Mouse (Mus musculus) cerebellum, adult 11 months (tissue): ENCODE results near the gene Svop.
A peak's percentile ranks its signal among the peaks of the same experiment; 100 is the strongest.

Source experiments
- DNase-seq: peaks from one replicate; pipeline ENCODE4 v3.0.0; 2022

Gene Svop

GRCm38 (mm10) chr5:114091057-114091807 is at the start of gene Svop:
Gene Svop (minus strand): TSS chr5:114091570.
- DNase-seq = peak; percentile 83

DNA sequence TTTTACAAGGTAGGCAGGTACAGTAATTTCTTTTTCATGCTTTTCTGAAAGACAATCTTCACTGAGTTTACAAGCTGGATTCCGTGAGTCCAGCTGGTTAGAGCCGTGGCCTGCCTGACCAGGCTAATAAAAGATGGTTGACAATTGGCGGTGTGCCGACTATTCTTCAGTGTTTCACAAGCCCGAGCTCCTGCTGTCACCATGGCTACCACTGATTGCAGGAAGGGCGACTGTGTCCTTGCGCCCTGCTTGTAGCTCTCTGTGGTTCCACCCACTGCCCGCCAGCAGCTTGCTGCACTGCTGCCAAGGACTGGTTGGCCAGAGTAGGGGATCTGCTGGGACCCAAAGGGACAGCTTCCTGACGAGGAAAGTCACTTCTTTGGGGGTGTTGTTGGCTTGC is 47.8 kb upstream of the Svop start:
- no peak for DNase-seq

DNA sequence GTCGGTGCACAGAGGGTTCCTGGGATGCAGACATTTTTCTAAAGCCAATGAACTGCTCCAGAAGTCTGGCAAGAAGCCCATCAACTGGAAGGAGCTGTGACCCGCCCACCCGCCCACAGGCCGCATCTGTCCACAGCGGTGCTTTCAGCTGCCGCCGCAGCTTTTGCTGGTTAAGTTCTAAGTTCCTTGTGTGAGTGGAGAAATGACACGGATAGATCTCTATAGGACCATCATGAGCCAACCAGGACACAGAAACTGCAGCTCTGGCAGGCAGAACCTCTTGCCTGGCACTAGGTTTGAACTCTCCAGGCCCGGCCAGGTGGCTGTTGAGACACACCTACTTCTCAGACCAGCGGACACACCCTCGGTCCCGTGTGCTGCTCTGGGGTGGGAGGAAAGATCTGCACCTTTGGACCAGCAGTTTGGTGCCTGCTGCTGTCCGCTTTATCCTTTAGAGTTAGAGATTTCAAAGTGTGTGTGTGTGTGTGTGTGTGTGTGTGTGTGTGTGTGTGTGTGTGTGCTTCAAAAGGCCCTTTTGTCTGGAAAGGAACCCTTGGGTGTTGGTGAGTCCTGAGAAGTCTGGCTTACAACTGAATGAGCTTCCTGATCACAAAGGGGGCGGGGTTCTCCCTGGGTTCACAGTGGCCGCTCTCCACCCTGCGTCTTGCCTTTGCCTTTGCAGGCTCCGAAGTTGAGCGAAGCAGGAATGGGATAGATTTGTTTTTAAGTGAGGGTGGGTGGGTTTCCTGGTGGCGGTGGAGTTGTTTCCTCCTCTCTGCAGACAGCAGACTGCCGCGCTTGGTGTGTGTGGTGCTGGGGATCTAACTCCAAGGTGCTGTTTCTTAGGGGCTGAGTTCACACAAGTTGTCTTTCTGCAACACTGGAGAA is 47.2 kb upstream of the Svop start:
- no peak for DNase-seq

GRCm38 (mm10) chr5:114137481-114138276 is 46.3 kb upstream of the Svop start:
- DNase-seq = no peak

- DNase-seq = no peak
Observed at GRCm38 (mm10) chr5:114135516-114135915, 44.1 kb upstream of the Svop start.

GRCm38 (mm10) chr5:114134091-114134534 is 42.7 kb upstream of the Svop start:
- no peak for DNase-seq

GRCm38 (mm10) chr5:114132841-114133240 is 41.5 kb upstream of the Svop start:
- no peak for DNase-seq

DNA sequence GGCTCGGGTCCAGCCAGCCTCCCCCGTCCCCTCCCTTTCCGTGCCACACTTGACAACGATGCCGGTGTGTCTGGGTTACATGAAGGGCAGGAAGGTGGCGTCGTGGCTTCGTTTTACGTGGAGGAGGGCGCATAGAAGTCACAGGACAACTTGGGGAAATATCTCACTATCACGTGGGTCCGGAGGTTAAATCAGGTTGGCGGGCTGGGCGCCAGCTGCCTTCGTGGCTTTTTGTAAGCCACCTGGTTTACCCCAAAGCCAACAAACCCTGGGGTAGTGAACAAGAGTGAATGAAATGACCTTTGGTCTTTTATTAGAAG is 40.1 kb upstream of the Svop start:
- peak; percentile 46 for DNase-seq

DNA sequence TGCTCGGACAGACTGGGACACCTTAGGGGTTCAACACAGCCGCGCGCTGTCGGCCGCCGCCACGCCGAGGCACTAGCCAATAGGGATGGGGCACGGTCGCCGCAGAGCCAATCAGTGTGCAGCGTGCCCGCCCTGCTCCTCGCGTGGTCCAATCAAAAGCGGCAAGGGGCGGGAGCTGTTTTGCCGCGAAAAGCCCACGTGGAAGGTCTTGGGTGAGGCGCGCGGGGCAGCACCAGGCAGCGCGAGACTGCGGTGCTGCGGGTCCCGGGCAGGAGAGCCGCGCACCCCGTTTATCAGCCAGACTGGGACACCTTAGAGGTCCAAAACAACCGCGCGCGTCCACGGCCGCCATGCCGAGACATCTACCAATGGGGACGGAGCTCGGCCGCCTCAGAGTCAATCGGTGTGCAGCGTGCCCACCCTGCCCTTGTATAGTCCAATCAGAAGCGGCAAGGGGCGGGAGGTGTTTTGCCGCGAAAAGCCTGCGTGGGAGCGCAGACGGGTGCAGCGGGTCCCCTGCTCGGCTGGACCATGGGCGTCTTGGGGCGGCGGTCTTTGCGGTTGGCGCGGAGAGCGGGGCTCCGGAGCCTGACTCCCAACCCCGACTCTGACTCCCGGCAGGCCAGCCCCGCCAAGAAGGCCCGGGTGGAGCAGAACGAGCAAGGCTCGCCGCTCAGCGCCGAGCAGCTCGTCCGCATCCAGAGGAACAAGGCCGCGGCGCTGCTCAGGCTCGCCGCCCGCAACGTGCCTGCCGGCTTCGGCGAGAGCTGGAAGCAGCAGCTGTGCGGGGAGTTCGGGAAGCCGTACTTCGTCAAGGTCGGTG is 39.5 kb upstream of the Svop start:
- peak; percentile 91 for DNase-seq

- peak; percentile 53 for DNase-seq
Observed at GRCm38 (mm10) chr5:114130211-114130605, 38.8 kb upstream of the Svop start, which contains the start of gene Ung. Gene Ung (plus strand): TSS chr5:114130386.

GRCm38 (mm10) chr5:114129550-114130210 is 38.3 kb upstream of the Svop start:
- DNase-seq = no peak

DNA sequence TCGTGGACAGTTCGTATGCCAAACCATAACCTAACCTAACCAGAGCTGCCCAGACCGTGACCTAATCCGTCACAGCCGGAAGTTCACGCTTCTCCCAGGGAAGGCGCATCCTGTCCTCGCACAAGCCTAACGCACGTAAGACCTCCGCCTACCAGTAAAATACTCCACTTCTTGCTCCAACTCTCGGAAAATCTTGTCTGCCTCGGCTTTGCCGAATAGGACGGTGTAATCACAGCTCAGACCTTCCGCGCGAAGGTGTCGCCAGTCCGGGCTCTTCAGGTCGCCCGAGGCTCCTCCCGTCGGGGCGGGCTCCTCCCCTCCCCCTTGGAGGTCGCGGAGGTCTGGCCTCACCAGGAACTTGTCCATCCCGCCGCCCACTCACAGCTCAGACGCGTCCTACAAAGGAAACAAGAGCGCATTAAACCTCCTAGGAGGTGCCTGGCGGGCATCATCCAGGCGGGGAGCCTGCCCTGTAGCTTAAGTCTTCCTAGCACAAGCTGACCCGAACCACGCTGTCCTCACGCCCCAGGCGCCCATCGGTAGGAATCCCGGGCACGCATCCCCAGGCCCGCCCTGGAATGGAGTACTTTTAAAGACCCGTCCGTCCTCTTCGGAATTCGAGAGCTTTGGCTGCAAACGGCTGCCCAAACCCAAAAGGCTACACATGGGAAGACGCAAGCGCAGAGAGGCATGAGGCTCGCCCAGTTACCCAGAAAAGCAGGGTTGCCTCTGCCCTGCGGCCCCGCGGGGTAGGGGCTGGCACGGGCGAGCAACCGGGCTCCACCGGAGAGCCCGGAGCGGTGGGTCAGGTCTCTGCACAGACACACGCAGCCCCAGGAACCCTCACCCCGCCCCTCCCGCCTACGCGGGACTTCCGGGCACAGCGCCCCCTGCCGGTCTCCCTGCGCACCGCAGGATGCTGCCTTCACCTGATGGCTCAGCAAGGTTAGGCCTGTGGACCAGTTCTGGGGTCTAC is 36.3 kb upstream of the Svop start, which contains the start of gene Alkbh2:
Alkbh2 (minus strand) TSS at position 845 of the 976 bp plus-strand sequence.
- DNase-seq = peak; percentile 76

- no peak for DNase-seq
Observed at GRCm38 (mm10) chr5:114126499-114127244, 35.3 kb upstream of the Svop start.

DNA sequence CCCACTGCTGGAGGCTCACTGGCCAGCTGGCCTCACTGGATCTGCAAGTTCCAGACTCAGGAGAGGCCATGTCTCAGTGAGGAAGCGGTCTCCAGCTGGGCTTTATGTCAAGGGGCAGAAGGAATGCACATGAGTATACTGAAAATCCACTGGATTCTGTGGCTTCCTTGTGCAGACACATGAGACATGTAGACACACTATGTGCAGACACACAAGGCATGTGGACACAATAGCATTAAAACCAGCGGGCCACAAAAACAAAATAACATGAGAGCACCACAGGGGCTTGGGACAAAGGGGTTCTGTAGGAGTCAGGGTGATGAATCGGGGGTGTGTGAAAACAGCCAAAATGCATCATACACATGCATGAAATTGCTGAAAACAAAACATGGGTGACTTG is 34.6 kb upstream of the Svop start:
- no peak for DNase-seq

GRCm38 (mm10) chr5:114119806-114120205 is 28.4 kb upstream of the Svop start:
- no peak for DNase-seq

DNA sequence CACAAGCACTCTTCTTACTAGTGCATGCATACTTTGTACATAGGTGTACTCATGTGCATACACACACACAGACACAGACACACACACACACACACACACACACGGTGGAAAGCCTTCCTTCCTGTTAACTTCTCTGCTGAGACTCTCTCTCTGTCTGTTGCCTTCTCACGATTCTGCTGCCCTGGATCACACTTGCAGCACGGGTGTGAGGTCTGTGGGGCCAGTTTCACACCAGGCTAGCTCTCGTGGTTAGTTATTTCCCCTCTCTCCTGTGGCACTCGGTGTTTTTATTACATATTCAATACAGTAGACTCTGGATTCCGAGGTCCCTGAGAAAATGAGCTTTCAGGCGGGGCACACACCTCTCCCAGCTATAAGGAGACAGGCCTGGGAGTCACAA is 25.2 kb upstream of the Svop start:
- no peak for DNase-seq

GRCm38 (mm10) chr5:114115030-114115429 is 23.7 kb upstream of the Svop start:
- no peak for DNase-seq

DNA sequence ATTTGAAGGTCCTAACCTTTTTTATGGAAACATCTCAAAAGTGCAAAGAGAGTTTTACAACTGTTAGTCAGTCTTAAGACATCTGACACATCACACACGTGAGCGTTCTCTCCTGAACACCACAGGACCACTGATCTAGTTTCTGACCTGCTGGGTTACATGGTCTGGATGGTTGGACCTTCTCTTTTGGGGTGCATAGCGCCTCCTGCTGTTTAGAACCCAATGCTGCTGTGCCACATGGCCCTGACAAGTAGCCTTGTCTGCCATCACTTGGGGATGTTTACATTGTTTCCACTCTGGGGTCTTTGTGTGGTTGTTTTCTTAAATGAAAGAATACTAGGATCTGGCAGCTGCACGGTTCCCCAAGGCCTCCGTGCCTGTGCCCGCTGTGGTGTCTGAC is 22.0 kb upstream of the Svop start:
- DNase-seq = no peak

GRCm38 (mm10) chr5:114106391-114106935 is 15.1 kb upstream of the Svop start:
- no peak for DNase-seq
